Mouse (Mus musculus) leukemia stem cell, adult 10-12 weeks (primary cell): ENCODE measurements around the gene Phlda1. TPM values are rescaled to one million over a fixed set of nuclear protein-coding genes. Genes with fewer than 3 reads are reported as not detected.

Experiments
- polyA plus RNA-seq: library from polyadenylated mRNA; stranded (reverse); fragments of >175 nt; gene quantifications from 2 replicates; pipeline ENCODE4 v1.2.3, GENCODE M21; 2012; ENCODE audit warnings: low replicate concordance

Gene Phlda1
- polyA plus RNA-seq = 53.9 and 137 TPM in 2 replicates

GRCm38 (mm10) chr10:111506101-111506925 lies at the start of gene Phlda1:
Gene Phlda1 (plus strand): TSS chr10:111506286.

GRCm38 (mm10) chr10:111472686-111473510 lies 33.2 kb upstream of the Phlda1 start, which contains the start of gene Nap1l1:
Gene Nap1l1 (plus strand): TSS chr10:111473223.

Other genes starting within 250 kb of the Phlda1 start
- 0.30 and 0.43 TPM in 2 replicates for gene Bbs10, start 207.6 kb upstream of the Phlda1 start, polyA plus RNA-seq
- 99.1 and 149 TPM in 2 replicates for gene Nap1l1, start 33.1 kb upstream of the Phlda1 start, polyA plus RNA-seq